In genomic region chr14:50944668-50945033, GRCm38 (mm10) we compare ENCODE assay signal across 8 mouse cellular contexts. TPM values are rescaled to one million over a fixed set of nuclear protein-coding genes. Genes with fewer than 3 reads are reported as not detected.
DNase-seq lines count a peak whose midpoint lies in the region; ATAC-seq and TF ChIP-seq lines count a peak whose summit lies in the region.
"Not testable (repeated sequence)": the region's sequence is repeated elsewhere in the genome, so short reads cannot be mapped to it uniquely, and the experiment has no call there.

No protein-coding gene starts in this region.

- peak overlapping the region; percentile 56 for H3K27ac ChIP-seq in CH12.LX (ENCODE audit: insufficient read depth, low read depth)
- H3K27ac ChIP-seq in forebrain, embryonic 13.5 days = peak overlapping the region; percentile 82
- H3K27ac ChIP-seq in kidney, embryonic 16.5 days (ENCODE audit: low read length) = peak overlapping the region; percentile 88
- H3K27ac ChIP-seq in liver, postnatal 0 days (ENCODE audit: low read depth) = peak overlapping the region; percentile 82
- H3K27ac ChIP-seq in midbrain, postnatal 0 days (ENCODE audit: low read depth, low read length) = peak overlapping the region; percentile 67
- peak overlapping the region; percentile 91 for H3K27ac ChIP-seq in stomach, postnatal 0 days (replicated peaks)

- not testable (repeated sequence) for TF ChIP-seq RAD21 in CH12.LX (IDR thresholded peaks at IDR 0.05; ENCODE audit: low read depth, low read length)

- under 1% methylated on average over 15 of the region's 15 CpGs for WGBS in forebrain, embryonic 13.5 days
- WGBS in kidney, embryonic 16.5 days = under 1% methylated on average over 14 of the region's 15 CpGs
- 1% methylated on average over 14 of the region's 15 CpGs for WGBS in liver, postnatal 0 days (ENCODE audit: insufficient replicate concordance)
- WGBS in midbrain, postnatal 0 days = 0% methylated on average over 12 of the region's 15 CpGs
- under 1% methylated on average over 14 of the region's 15 CpGs for WGBS in stomach, postnatal 0 days

- not testable (repeated sequence) for TF ChIP-seq CTCF in CH12.LX (conservative IDR thresholded peaks at IDR 0.05 in 1 of 2, IDR thresholded peaks at IDR 0.05 in 1 of 2; ENCODE audit: low read depth in 2 of 2, low read length in 2 of 2)
- peak; percentile 50 for TF ChIP-seq CTCF in liver, postnatal 0 days (IDR thresholded peaks at IDR 0.05; ENCODE audit: low read depth)
- peak; percentile 50 for TF ChIP-seq CTCF in midbrain, postnatal 0 days (IDR thresholded peaks at IDR 0.05)
- TF ChIP-seq CTCF in stomach, postnatal 0 days (IDR thresholded peaks at IDR 0.05; ENCODE audit: low read depth) = peak; percentile 49

- not testable (repeated sequence) for TF ChIP-seq EP300 in CH12.LX (IDR thresholded peaks at IDR 0.05; ENCODE audit: low read length); liver, postnatal 0 days (IDR thresholded peaks at IDR 0.05; ENCODE audit: low read depth); stomach, postnatal 0 days (optimal IDR thresholded peaks at IDR 0.05)

- peak overlapping the region; percentile 53 to 96 (median 74) for H3K4me3 ChIP-seq in CH12.LX (replicated peaks in 1 of 3; ENCODE audit: low read depth in 2 of 3, low read length in 2 of 3, poor library complexity in 1 of 3)
- peak overlapping the region; percentile 49 for H3K4me3 ChIP-seq in forebrain, embryonic 13.5 days
- peak overlapping the region; percentile 53 for H3K4me3 ChIP-seq in kidney, embryonic 16.5 days (ENCODE audit: low read length)
- H3K4me3 ChIP-seq in liver, postnatal 0 days (ENCODE audit: low read depth, low read length) = peak overlapping the region; percentile 78
- peak overlapping the region; percentile 46 for H3K4me3 ChIP-seq in midbrain, postnatal 0 days (ENCODE audit: low read depth, low read length)
- H3K4me3 ChIP-seq in stomach, postnatal 0 days (ENCODE audit: low read depth, low read length) = peak overlapping the region; percentile 51

- not testable (repeated sequence) for TF ChIP-seq POLR2A in CH12.LX (IDR thresholded peaks at IDR 0.05; ENCODE audit: low read depth, low read length)

- H3K27me3 ChIP-seq in CH12.LX (replicated peaks); forebrain, embryonic 13.5 days; kidney, embryonic 16.5 days (ENCODE audit: insufficient read depth, low read length); liver, postnatal 0 days (ENCODE audit: insufficient read depth, low read length); midbrain, postnatal 0 days (ENCODE audit: insufficient read depth, low read length); stomach, postnatal 0 days (ENCODE audit: control insufficient read depth, insufficient read depth, low read length): not testable (repeated sequence)

- H3K4me1 ChIP-seq in CH12.LX (ENCODE audit: control insufficient read depth in 1 of 2, insufficient read depth in 2 of 2); kidney, embryonic 16.5 days (ENCODE audit: insufficient read depth, low read length); liver, postnatal 0 days (ENCODE audit: insufficient read depth); midbrain, postnatal 0 days (ENCODE audit: insufficient read depth, low read length); stomach, postnatal 0 days (replicated peaks; ENCODE audit: control insufficient read depth, insufficient read depth): not testable (repeated sequence)
- peaks cover 11% of the 10 kb centered on the region for H3K4me1 ChIP-seq in forebrain, embryonic 13.5 days

- peak; percentile 37 for DNase-seq in CH12.LX (ENCODE audit: extremely low read depth)
- DNase-seq in liver, postnatal 0 days; stomach, postnatal 0 days (ENCODE audit: low spot score): not testable (repeated sequence)
- DNase-seq in midbrain, postnatal 0 days (ENCODE audit: low spot score) = peak; percentile 58

- not testable (repeated sequence) for H3K9me3 ChIP-seq in CH12.LX (replicated peaks; ENCODE audit: low read length); forebrain, embryonic 13.5 days (replicated peaks); kidney, embryonic 16.5 days (ENCODE audit: low read length); liver, postnatal 0 days (ENCODE audit: low read length); midbrain, postnatal 0 days (ENCODE audit: low read length); stomach, postnatal 0 days (ENCODE audit: control insufficient read depth, low read length)

- ATAC-seq in common myeloid progenitor, adult 5-6 weeks (replicated peaks; ENCODE audit: low read depth, poor library complexity, severe bottlenecking) = peak; percentile 74
- ATAC-seq in forebrain, embryonic 13.5 days = peak; percentile 98
- peak; percentile 81 to 85 for ATAC-seq in hematopoietic stem cell, adult 5-6 weeks (replicated peaks in 1 of 2; ENCODE audit: insufficient read depth in 1 of 2, low FRiP score in 2 of 2, low TSS enrichment in 1 of 2, low read depth in 1 of 2, poor library complexity in 2 of 2, severe bottlenecking in 2 of 2)
- ATAC-seq in kidney, embryonic 16.5 days (ENCODE audit: low FRiP score, low TSS enrichment) = peak; percentile 97
- ATAC-seq in liver, postnatal 0 days = peak; percentile 90
- peak; percentile 97 for ATAC-seq in midbrain, postnatal 0 days (ENCODE audit: low FRiP score)
- peak; percentile 95 for ATAC-seq in stomach, postnatal 0 days (ENCODE audit: low FRiP score, low TSS enrichment)

- H3K79me2 ChIP-seq in CH12.LX (replicated peaks; ENCODE audit: control insufficient read depth, extremely low read depth, insufficient read depth, poor library complexity, severe bottlenecking) = not testable (repeated sequence)

- in situ Hi-C loops in CH12.LX (cut with MboI; ENCODE audit: low pct_ligation_motif_present, low pct_unique_long_range_greater_than_20kb, low sequenced_read_pairs) = not testable (repeated sequence)

- peak overlapping the region; percentile 89; the same call in 1 of the 2 replicates for H3K4me2 ChIP-seq in CH12.LX (ENCODE audit: insufficient read depth, low read depth, poor library complexity, severe bottlenecking)
- peak overlapping the region; percentile 67 for H3K4me2 ChIP-seq in forebrain, embryonic 13.5 days
- H3K4me2 ChIP-seq in kidney, embryonic 16.5 days (replicated peaks; ENCODE audit: low read depth, low read length) = peak overlapping the region; percentile 71
- H3K4me2 ChIP-seq in liver, postnatal 0 days (ENCODE audit: low read depth, low read length) = peak overlapping the region; percentile 68
- H3K4me2 ChIP-seq in midbrain, postnatal 0 days (ENCODE audit: low read depth, low read length, poor library complexity, severe bottlenecking) = peak overlapping the region; percentile 59
- H3K4me2 ChIP-seq in stomach, postnatal 0 days (replicated peaks; ENCODE audit: low read depth) = peak overlapping the region; percentile 69

- peak overlapping the region; percentile 80 for H3K9ac ChIP-seq in CH12.LX (ENCODE audit: insufficient read depth, low read depth)
- H3K9ac ChIP-seq in forebrain, embryonic 13.5 days = peak overlapping the region; percentile 68
- H3K9ac ChIP-seq in kidney, embryonic 16.5 days (replicated peaks; ENCODE audit: low read length) = peak overlapping the region; percentile 65
- H3K9ac ChIP-seq in liver, postnatal 0 days (replicated peaks) = peak overlapping the region; percentile 75
- H3K9ac ChIP-seq in midbrain, postnatal 0 days (replicated peaks; ENCODE audit: low read length, poor library complexity, severe bottlenecking) = peak overlapping the region; percentile 50
- H3K9ac ChIP-seq in stomach, postnatal 0 days (ENCODE audit: low read length) = peak overlapping the region; percentile 57

- peaks cover 9 to 12% of the 10 kb centered on the region in 2 experiments for H3K36me3 ChIP-seq in CH12.LX (replicated peaks in 1 of 2; ENCODE audit: control insufficient read depth in 1 of 2, insufficient read depth in 1 of 2, low read length in 1 of 2)
- H3K36me3 ChIP-seq in forebrain, embryonic 13.5 days (ENCODE audit: poor library complexity, severe bottlenecking); kidney, embryonic 16.5 days (ENCODE audit: insufficient read depth, low read length); liver, postnatal 0 days (replicated peaks; ENCODE audit: insufficient read depth, low read length); midbrain, postnatal 0 days (ENCODE audit: insufficient read depth, low read length); stomach, postnatal 0 days (ENCODE audit: control insufficient read depth, insufficient read depth, low read length): not testable (repeated sequence)

- dilution Hi-C loops in CH12.LX (cut with MboI; ENCODE audit: extremely low pct_ligation_motif_present, extremely low pct_unique_long_range_greater_than_20kb, low sequenced_read_pairs) = not testable (repeated sequence)

RNA-seq across cellular contexts. Expression of gene Gm49342, which starts 0.3 kb away (rescaled TPM):
- not detected in 2 replicates for total RNA-seq in CH12.LX (2012; rRNA removed)
- total RNA-seq in CH12.LX (2014; rRNA removed) = 108 and 120 TPM in 2 replicates
- polyA plus RNA-seq in CH12.LX (2012; ENCODE audit: insufficient read length, low read depth) = 50.6 and 100 TPM in 2 replicates
- total RNA-seq in common myeloid progenitor, adult 5-6 weeks (2017) = 34.9 and 44.0 TPM in 2 replicates
- not detected in 2 replicates for polyA plus RNA-seq in forebrain, embryonic 13.5 days (2015; fragmentation: Nextera tagmentation; extraction: Ambion mirVana)
- 45.7 and 69.8 TPM in 2 replicates for total RNA-seq in hematopoietic stem cell, adult 5-6 weeks (2017)
- polyA plus RNA-seq in kidney, embryonic 16.5 days (2015; fragmentation: Nextera tagmentation; extraction: Ambion mirVana) = not detected in 2 replicates
- polyA plus RNA-seq in liver, postnatal 0 days (2015; fragmentation: Nextera tagmentation; extraction: Ambion mirVana) = not detected in 2 replicates
- 0.82 and 8.3 TPM in 2 replicates for total RNA-seq in midbrain, postnatal 0 days (2014; rRNA removed)
- 0.70 and 0.75 TPM in 2 replicates for polyA plus RNA-seq in midbrain, postnatal 0 days (2015; fragmentation: Nextera tagmentation; extraction: Ambion mirVana)
- polyA plus RNA-seq in stomach, postnatal 0 days (2015; fragmentation: Nextera tagmentation; extraction: Ambion mirVana) = not detected in 2 replicates

RNA-seq across cellular contexts. Expression of gene Pnp2, which starts 11.1 kb away (rescaled TPM):
- total RNA-seq in CH12.LX (2012; rRNA removed) (0.21 TPM in 2 replicates), CH12.LX (2014; rRNA removed) (0.43 TPM in 1 of 2 replicates, not detected in the other)
- 0.91 TPM in 1 of 2 replicates, not detected in the other for polyA plus RNA-seq in CH12.LX (2012; ENCODE audit: insufficient read length, low read depth)
- 1.5 and 5.4 TPM in 2 replicates for total RNA-seq in common myeloid progenitor, adult 5-6 weeks (2017)
- 0.52 TPM in 1 of 2 replicates, not detected in the other for polyA plus RNA-seq in forebrain, embryonic 13.5 days (2015; fragmentation: Nextera tagmentation; extraction: Ambion mirVana)
- total RNA-seq in hematopoietic stem cell, adult 5-6 weeks (2017) = 3.5 and 4.7 TPM in 2 replicates
- polyA plus RNA-seq in kidney, embryonic 16.5 days (2015; fragmentation: Nextera tagmentation; extraction: Ambion mirVana) = 0.66 TPM in 1 of 2 replicates, not detected in the other
- 7.1 and 7.3 TPM in 2 replicates for polyA plus RNA-seq in liver, postnatal 0 days (2015; fragmentation: Nextera tagmentation; extraction: Ambion mirVana)
- total RNA-seq in midbrain, postnatal 0 days (2014; rRNA removed) = 1.1 and 1.4 TPM in 2 replicates
- polyA plus RNA-seq in midbrain, postnatal 0 days (2015; fragmentation: Nextera tagmentation; extraction: Ambion mirVana) = 1.4 and 1.8 TPM in 2 replicates
- 0.33 and 0.40 TPM in 2 replicates for polyA plus RNA-seq in stomach, postnatal 0 days (2015; fragmentation: Nextera tagmentation; extraction: Ambion mirVana)

RNA-seq across cellular contexts. Expression of gene Pnp, which starts 13.8 kb away (rescaled TPM):
- 99.3 and 113 TPM in 2 replicates for total RNA-seq in CH12.LX (2012; rRNA removed)
- 118 and 128 TPM in 2 replicates for total RNA-seq in CH12.LX (2014; rRNA removed)
- 65.9 and 80.0 TPM in 2 replicates for polyA plus RNA-seq in CH12.LX (2012; ENCODE audit: insufficient read length, low read depth)
- 144 and 156 TPM in 2 replicates for total RNA-seq in common myeloid progenitor, adult 5-6 weeks (2017)
- 33.2 and 35.4 TPM in 2 replicates for polyA plus RNA-seq in forebrain, embryonic 13.5 days (2015; fragmentation: Nextera tagmentation; extraction: Ambion mirVana)
- total RNA-seq in hematopoietic stem cell, adult 5-6 weeks (2017) = 101 and 172 TPM in 2 replicates
- polyA plus RNA-seq in kidney, embryonic 16.5 days (2015; fragmentation: Nextera tagmentation; extraction: Ambion mirVana) = 78.2 and 79.3 TPM in 2 replicates
- 66.4 and 70.4 TPM in 2 replicates for polyA plus RNA-seq in liver, postnatal 0 days (2015; fragmentation: Nextera tagmentation; extraction: Ambion mirVana)
- 18.8 and 35.9 TPM in 2 replicates for total RNA-seq in midbrain, postnatal 0 days (2014; rRNA removed)
- polyA plus RNA-seq in midbrain, postnatal 0 days (2015; fragmentation: Nextera tagmentation; extraction: Ambion mirVana) = 12.5 and 14.4 TPM in 2 replicates
- polyA plus RNA-seq in stomach, postnatal 0 days (2015; fragmentation: Nextera tagmentation; extraction: Ambion mirVana) = 44.7 and 48.6 TPM in 2 replicates

RNA-seq across cellular contexts. Expression of gene Pip4p1, which starts 14.0 kb away (rescaled TPM):
- 18.1 and 21.2 TPM in 2 replicates for total RNA-seq in CH12.LX (2012; rRNA removed)
- 28.1 and 29.2 TPM in 2 replicates for total RNA-seq in CH12.LX (2014; rRNA removed)
- polyA plus RNA-seq in CH12.LX (2012; ENCODE audit: insufficient read length, low read depth) = 31.1 and 35.5 TPM in 2 replicates
- total RNA-seq in common myeloid progenitor, adult 5-6 weeks (2017) = 15.6 and 17.3 TPM in 2 replicates
- 73.7 and 76.9 TPM in 2 replicates for polyA plus RNA-seq in forebrain, embryonic 13.5 days (2015; fragmentation: Nextera tagmentation; extraction: Ambion mirVana)
- total RNA-seq in hematopoietic stem cell, adult 5-6 weeks (2017) = 9.0 and 15.9 TPM in 2 replicates
- 57.7 and 60.8 TPM in 2 replicates for polyA plus RNA-seq in kidney, embryonic 16.5 days (2015; fragmentation: Nextera tagmentation; extraction: Ambion mirVana)
- 23.6 and 24.2 TPM in 2 replicates for polyA plus RNA-seq in liver, postnatal 0 days (2015; fragmentation: Nextera tagmentation; extraction: Ambion mirVana)
- total RNA-seq in midbrain, postnatal 0 days (2014; rRNA removed) = 65.4 and 105 TPM in 2 replicates
- 98.4 and 99.4 TPM in 2 replicates for polyA plus RNA-seq in midbrain, postnatal 0 days (2015; fragmentation: Nextera tagmentation; extraction: Ambion mirVana)
- 38.3 and 42.7 TPM in 2 replicates for polyA plus RNA-seq in stomach, postnatal 0 days (2015; fragmentation: Nextera tagmentation; extraction: Ambion mirVana)

RNA-seq across cellular contexts. Expression of gene Apex1, which starts 19.9 kb away (rescaled TPM):
- 178 and 250 TPM in 2 replicates for total RNA-seq in CH12.LX (2012; rRNA removed)
- 417 and 427 TPM in 2 replicates for total RNA-seq in CH12.LX (2014; rRNA removed)
- 353 and 354 TPM in 2 replicates for polyA plus RNA-seq in CH12.LX (2012; ENCODE audit: insufficient read length, low read depth)
- 206 and 222 TPM in 2 replicates for total RNA-seq in common myeloid progenitor, adult 5-6 weeks (2017)
- 355 and 364 TPM in 2 replicates for polyA plus RNA-seq in forebrain, embryonic 13.5 days (2015; fragmentation: Nextera tagmentation; extraction: Ambion mirVana)
- total RNA-seq in hematopoietic stem cell, adult 5-6 weeks (2017) = 136 and 150 TPM in 2 replicates
- polyA plus RNA-seq in kidney, embryonic 16.5 days (2015; fragmentation: Nextera tagmentation; extraction: Ambion mirVana) = 276 and 285 TPM in 2 replicates
- polyA plus RNA-seq in liver, postnatal 0 days (2015; fragmentation: Nextera tagmentation; extraction: Ambion mirVana) = 58.0 and 60.1 TPM in 2 replicates
- 79.9 and 84.1 TPM in 2 replicates for total RNA-seq in midbrain, postnatal 0 days (2014; rRNA removed)
- polyA plus RNA-seq in midbrain, postnatal 0 days (2015; fragmentation: Nextera tagmentation; extraction: Ambion mirVana) = 150 and 162 TPM in 2 replicates
- 92.1 and 100.0 TPM in 2 replicates for polyA plus RNA-seq in stomach, postnatal 0 days (2015; fragmentation: Nextera tagmentation; extraction: Ambion mirVana)

Comparison
In these comparisons a context has a peak if more than half of its experiments do, and no peak if none do; other contexts are left out.
1. RNA of gene Gm49342, which starts 0.3 kb away (polyA plus RNA-seq): 50.6 to 100 TPM in CH12.LX; 0.70 to 0.75 TPM in midbrain, postnatal 0 days, not detected in forebrain, embryonic 13.5 days, not detected in kidney, embryonic 16.5 days, not detected in liver, postnatal 0 days and not detected in stomach, postnatal 0 days; every median in the first group is over 10 times any median in the second.
2. Peak in every context shown above with its lines, with median percentiles within 50 percentile points of each other: H3K27ac ChIP-seq, H3K4me2 ChIP-seq, H3K4me3 ChIP-seq, H3K9ac ChIP-seq and ATAC-seq.